Mouse (Mus musculus): ENCODE data around the gene Hoxa10. TPM values are rescaled to one million over a fixed set of nuclear protein-coding genes. Genes with fewer than 3 reads are reported as not detected.

The Hoxa10 gene
- polyA plus RNA-seq, 1 experiment from 2014 or later: 0.05 TPM

GRCm38 (mm10) chr6:52235267-52235666, 5.4 kb downstream of the Hoxa10 start:
- H3K9ac ChIP-seq (ENCODE audit: low read depth, low read length): no peak overlapping the region
- no peaks in the 10 kb centered on the region for H3K36me3 ChIP-seq (ENCODE audit: control insufficient read depth, insufficient read depth)
- H3K27me3 ChIP-seq (ENCODE audit: control insufficient read depth, insufficient read depth, low read depth, low read length): peaks cover 96% of the 10 kb centered on the region
- no peak overlapping the region for H3K27ac ChIP-seq (ENCODE audit: low read length)
- H3K4me2 ChIP-seq (ENCODE audit: low read depth, low read length): no peak overlapping the region
- no peaks in the 10 kb centered on the region for H3K9me3 ChIP-seq (replicated peaks; ENCODE audit: control insufficient read depth, low read length)
- no peak for ATAC-seq (ENCODE audit: low read depth)
- no peaks in the 10 kb centered on the region for H3K4me1 ChIP-seq (ENCODE audit: control insufficient read depth, low read depth, low read length)
- no peak overlapping the region for H3K4me3 ChIP-seq (ENCODE audit: low read depth, low read length)
- WGBS (ENCODE audit: insufficient replicate concordance): 37% methylated on average over 9 of the region's 9 CpGs

- H3K4me3 ChIP-seq (ENCODE audit: low read depth, low read length): no peak overlapping the region
- H3K4me1 ChIP-seq (ENCODE audit: control insufficient read depth, low read depth, low read length): no peaks in the 10 kb centered on the region
- no peak for ATAC-seq (ENCODE audit: low read depth)
- peaks cover 96% of the 10 kb centered on the region for H3K27me3 ChIP-seq (ENCODE audit: control insufficient read depth, insufficient read depth, low read depth, low read length)
- no peak overlapping the region for H3K27ac ChIP-seq (ENCODE audit: low read length)
- H3K4me2 ChIP-seq (ENCODE audit: low read depth, low read length): no peak overlapping the region
- 2% methylated on average over 57 of the region's 68 CpGs for WGBS (ENCODE audit: insufficient replicate concordance)
- H3K9ac ChIP-seq (ENCODE audit: low read depth, low read length): no peak overlapping the region
- H3K9me3 ChIP-seq (replicated peaks; ENCODE audit: control insufficient read depth, low read length): no peaks in the 10 kb centered on the region
- H3K36me3 ChIP-seq (ENCODE audit: control insufficient read depth, insufficient read depth): no peaks in the 10 kb centered on the region
Measured at GRCm38 (mm10) chr6:52234428-52235140, 6.1 kb downstream of the Hoxa10 start.

- no peak for ATAC-seq (ENCODE audit: low read depth)
- Histone ChIP-seq H3K36me3 (ENCODE audit: control insufficient read depth, insufficient read depth) (no peaks in the 10 kb centered on the region), H3K9me3 (replicated peaks; ENCODE audit: control insufficient read depth, low read length) (no peaks in the 10 kb centered on the region), H3K4me3 (ENCODE audit: low read depth, low read length) (no peak overlapping the region), H3K27ac (ENCODE audit: low read length) (no peak overlapping the region), H3K9ac (ENCODE audit: low read depth, low read length) (no peak overlapping the region), H3K4me1 (ENCODE audit: control insufficient read depth, low read depth, low read length) (no peaks in the 10 kb centered on the region), H3K27me3 (ENCODE audit: control insufficient read depth, insufficient read depth, low read depth, low read length) (peaks cover 98% of the 10 kb centered on the region), H3K4me2 (ENCODE audit: low read depth, low read length) (no peak overlapping the region)
- WGBS (ENCODE audit: insufficient replicate concordance): under 1% methylated on average over 70 of the region's 70 CpGs
Measured at GRCm38 (mm10) chr6:52233546-52234427, 6.9 kb downstream of the Hoxa10 start.

GRCm38 (mm10) chr6:52232984-52233545, 7.6 kb downstream of the Hoxa10 start:
- no peak overlapping the region for H3K4me2 ChIP-seq (ENCODE audit: low read depth, low read length)
- no peak overlapping the region for H3K4me3 ChIP-seq (ENCODE audit: low read depth, low read length)
- no peaks in the 10 kb centered on the region for H3K9me3 ChIP-seq (replicated peaks; ENCODE audit: control insufficient read depth, low read length)
- H3K27ac ChIP-seq (ENCODE audit: low read length): no peak overlapping the region
- no peak overlapping the region for H3K9ac ChIP-seq (ENCODE audit: low read depth, low read length)
- no peaks in the 10 kb centered on the region for H3K36me3 ChIP-seq (ENCODE audit: control insufficient read depth, insufficient read depth)
- H3K27me3 ChIP-seq (ENCODE audit: control insufficient read depth, insufficient read depth, low read depth, low read length): peaks cover 96% of the 10 kb centered on the region
- ATAC-seq (ENCODE audit: low read depth): no peak
- WGBS (ENCODE audit: insufficient replicate concordance): 2% methylated on average over 23 of the region's 23 CpGs
- H3K4me1 ChIP-seq (ENCODE audit: control insufficient read depth, low read depth, low read length): no peaks in the 10 kb centered on the region

GRCm38 (mm10) chr6:52232568-52232965, 8.1 kb downstream of the Hoxa10 start:
- H3K27ac ChIP-seq (ENCODE audit: low read length): no peak overlapping the region
- no peak for ATAC-seq (ENCODE audit: low read depth)
- no peaks in the 10 kb centered on the region for H3K4me1 ChIP-seq (ENCODE audit: control insufficient read depth, low read depth, low read length)
- H3K4me2 ChIP-seq (ENCODE audit: low read depth, low read length): no peak overlapping the region
- WGBS (ENCODE audit: insufficient replicate concordance): under 1% methylated on average over 18 of the region's 18 CpGs
- peaks cover 96% of the 10 kb centered on the region for H3K27me3 ChIP-seq (ENCODE audit: control insufficient read depth, insufficient read depth, low read depth, low read length)
- no peaks in the 10 kb centered on the region for H3K9me3 ChIP-seq (replicated peaks; ENCODE audit: control insufficient read depth, low read length)
- no peaks in the 10 kb centered on the region for H3K36me3 ChIP-seq (ENCODE audit: control insufficient read depth, insufficient read depth)
- H3K4me3 ChIP-seq (ENCODE audit: low read depth, low read length): no peak overlapping the region
- H3K9ac ChIP-seq (ENCODE audit: low read depth, low read length): no peak overlapping the region

GRCm38 (mm10) chr6:52231885-52232567, 8.6 kb downstream of the Hoxa10 start:
- H3K27me3 ChIP-seq (ENCODE audit: control insufficient read depth, insufficient read depth, low read depth, low read length): peaks cover 96% of the 10 kb centered on the region
- H3K36me3 ChIP-seq (ENCODE audit: control insufficient read depth, insufficient read depth): no peaks in the 10 kb centered on the region
- 2% methylated on average over 18 of the region's 18 CpGs for WGBS (ENCODE audit: insufficient replicate concordance)
- no peak overlapping the region for H3K9ac ChIP-seq (ENCODE audit: low read depth, low read length)
- H3K4me1 ChIP-seq (ENCODE audit: control insufficient read depth, low read depth, low read length): no peaks in the 10 kb centered on the region
- no peak overlapping the region for H3K27ac ChIP-seq (ENCODE audit: low read length)
- no peak for ATAC-seq (ENCODE audit: low read depth)
- H3K4me3 ChIP-seq (ENCODE audit: low read depth, low read length): no peak overlapping the region
- H3K9me3 ChIP-seq (replicated peaks; ENCODE audit: control insufficient read depth, low read length): no peaks in the 10 kb centered on the region
- H3K4me2 ChIP-seq (ENCODE audit: low read depth, low read length): no peak overlapping the region

GRCm38 (mm10) chr6:52230516-52231165, 10.0 kb downstream of the Hoxa10 start, which contains the start of gene Hoxa9:
Gene Hoxa9, minus strand, starts transcription at chr6:52231089.
- H3K4me3 ChIP-seq (ENCODE audit: low read depth, low read length): no peak within 1 kb of the TSS
- H3K36me3 ChIP-seq (ENCODE audit: control insufficient read depth, insufficient read depth): no peaks in the 10 kb centered on the region
- H3K27ac ChIP-seq (ENCODE audit: low read length): no peak within 1 kb of the TSS
- ATAC-seq (ENCODE audit: low read depth): no peak
- H3K9ac ChIP-seq (ENCODE audit: low read depth, low read length): no peak within 1 kb of the TSS
- H3K9me3 ChIP-seq (replicated peaks; ENCODE audit: control insufficient read depth, low read length): no peaks in the 10 kb centered on the region
- 3% methylated on average over 20 of the region's 36 CpGs for WGBS (ENCODE audit: insufficient replicate concordance)
- no peaks in the 10 kb centered on the region for H3K4me1 ChIP-seq (ENCODE audit: control insufficient read depth, low read depth, low read length)
- no peak within 1 kb of the TSS for H3K4me2 ChIP-seq (ENCODE audit: low read depth, low read length)
- H3K27me3 ChIP-seq (ENCODE audit: control insufficient read depth, insufficient read depth, low read depth, low read length): peaks cover 96% of the 10 kb centered on the region

- H3K4me3 ChIP-seq (ENCODE audit: low read depth, low read length): no peak overlapping the region
- no peak overlapping the region for H3K9ac ChIP-seq (ENCODE audit: low read depth, low read length)
- H3K27me3 ChIP-seq (ENCODE audit: control insufficient read depth, insufficient read depth, low read depth, low read length): peaks cover 96% of the 10 kb centered on the region
- WGBS (ENCODE audit: insufficient replicate concordance): 1% methylated on average over 43 of the region's 44 CpGs
- H3K4me2 ChIP-seq (ENCODE audit: low read depth, low read length): no peak overlapping the region
- H3K9me3 ChIP-seq (replicated peaks; ENCODE audit: control insufficient read depth, low read length): no peaks in the 10 kb centered on the region
- H3K4me1 ChIP-seq (ENCODE audit: control insufficient read depth, low read depth, low read length): no peaks in the 10 kb centered on the region
- no peak for ATAC-seq (ENCODE audit: low read depth)
- no peaks in the 10 kb centered on the region for H3K36me3 ChIP-seq (ENCODE audit: control insufficient read depth, insufficient read depth)
- no peak overlapping the region for H3K27ac ChIP-seq (ENCODE audit: low read length)
Measured at GRCm38 (mm10) chr6:52229558-52230416, 10.9 kb downstream of the Hoxa10 start.

Measured in liver, embryonic 16.5 days (tissue).